10 mouse cellular contexts compared by ENCODE assay signal in genomic region chr13:107804418-107804817, GRCm38 (mm10).
DNase-seq lines count a peak whose midpoint lies in the region; ATAC-seq and TF ChIP-seq lines count a peak whose summit lies in the region.
"Had no signal": no experiment of that assay in that cellular context is flagged by ENCODE, and none has a peak within 500 bp of the region (broad histone marks: within the 10 kb centered on the region; RNA-seq: fewer than 3 reads in every experiment).

No protein-coding gene starts in this region.

- H3K4me2 ChIP-seq in heart, postnatal 0 days (ENCODE audit: low read depth, low read length): no peak overlapping the region
- H3K4me2 ChIP-seq in lung, postnatal 0 days (replicated peaks; ENCODE audit: low read depth, low read length): no peak overlapping the region
- H3K4me2 ChIP-seq in hindbrain, embryonic 13.5 days: no peak overlapping the region

- no peaks in the 10 kb centered on the region for H3K4me1 ChIP-seq in heart, postnatal 0 days (ENCODE audit: control insufficient read depth, insufficient read depth)
- peaks cover 4% of the 10 kb centered on the region; the same call in 1 of the 2 replicates for H3K4me1 ChIP-seq in lung, postnatal 0 days (ENCODE audit: insufficient read depth, low read depth, low read length)
- H3K4me1 ChIP-seq in cortical plate, adult 2 months (ENCODE audit: control insufficient read depth, insufficient read depth, low read length): peaks cover 9% of the 10 kb centered on the region; the same call in 1 of the 2 replicates
- peaks cover 36% of the 10 kb centered on the region for H3K4me1 ChIP-seq in hindbrain, embryonic 13.5 days (replicated peaks)

- no peaks in the 10 kb centered on the region for H3K36me3 ChIP-seq in heart, postnatal 0 days (replicated peaks; ENCODE audit: control insufficient read depth, insufficient read depth, low read length)
- H3K36me3 ChIP-seq in lung, postnatal 0 days (ENCODE audit: insufficient read depth, low read length): no peaks in the 10 kb centered on the region
- 0 out of 2 replicates have a peak, but pooled peaks cover 6% of the 10 kb centered on the region for H3K36me3 ChIP-seq in hindbrain, embryonic 13.5 days

- TF ChIP-seq POLR2A in cortical plate, adult 2 months (IDR thresholded peaks at IDR 0.05; ENCODE audit: extremely low read depth, insufficient read depth, low read length): no peak

- no peak overlapping the region for H3K9ac ChIP-seq in heart, postnatal 0 days (replicated peaks; ENCODE audit: low read depth, low read length)
- H3K9ac ChIP-seq in lung, postnatal 0 days (replicated peaks; ENCODE audit: low read depth): no peak overlapping the region
- H3K9ac ChIP-seq in hindbrain, embryonic 13.5 days: no peak overlapping the region

- no peak for TF ChIP-seq EP300 in heart, postnatal 0 days (IDR thresholded peaks at IDR 0.05; ENCODE audit: low read depth)
- no peak for TF ChIP-seq EP300 in lung, postnatal 0 days (IDR thresholded peaks at IDR 0.05)

- 94% methylated on average over 1 of the region's 1 CpGs for WGBS in heart, postnatal 0 days
- WGBS in lung, postnatal 0 days: 100% methylated on average over 1 of the region's 1 CpGs
- WGBS in hindbrain, embryonic 13.5 days: 93% methylated on average over 1 of the region's 1 CpGs

- H3K4me3 ChIP-seq in heart, postnatal 0 days (ENCODE audit: low read depth, low read length): no peak overlapping the region
- no peak overlapping the region for H3K4me3 ChIP-seq in lung, postnatal 0 days (ENCODE audit: low read depth, low read length)
- no peak overlapping the region for H3K4me3 ChIP-seq in cortical plate, adult 2 months (ENCODE audit: insufficient read depth, low read length)
- no peak overlapping the region for H3K4me3 ChIP-seq in hindbrain, embryonic 13.5 days
- H3K4me3 ChIP-seq: forebrain, embryonic 10.5 days had no signal

- H3K9me3 ChIP-seq in heart, postnatal 0 days (replicated peaks; ENCODE audit: control insufficient read depth, low read length): 0 out of 2 replicates have a peak, but pooled peaks cover 3% of the 10 kb centered on the region
- no peaks in the 10 kb centered on the region for H3K9me3 ChIP-seq in lung, postnatal 0 days (ENCODE audit: low read length)
- H3K9me3 ChIP-seq in hindbrain, embryonic 13.5 days: no peaks in the 10 kb centered on the region
- H3K9me3 ChIP-seq: forebrain, embryonic 10.5 days had no signal

- DNase-seq in heart, postnatal 0 days (ENCODE audit: low spot score): no peak
- no peak for DNase-seq in heart, adult 8-10 months (ENCODE audit: low spot score)
- no peak for DNase-seq in lung, postnatal 0 days (ENCODE audit: low spot score)
- DNase-seq in lung, adult 18-20 months: no peak
- peak; percentile 36 for DNase-seq in ES-CJ7 (ENCODE audit: low read depth, low spot score)
- DNase-seq in urinary bladder, postnatal 10 days (ENCODE audit: low spot score): no peak
- DNase-seq: gastrocnemius, postnatal 25 days had no signal

- TF ChIP-seq CTCF in heart, postnatal 0 days (IDR thresholded peaks at IDR 0.05; ENCODE audit: low read depth): peak; percentile 38
- peak; percentile 53 for TF ChIP-seq CTCF in lung, postnatal 0 days (IDR thresholded peaks at IDR 0.05)
- 0 out of 2 replicates have a peak, but pooled peaks have one; percentile 2 for TF ChIP-seq CTCF in cortical plate, adult 2 months (IDR thresholded peaks at IDR 0.05; ENCODE audit: extremely low read depth, insufficient read depth, low read length)

- H3K27me3 ChIP-seq in heart, postnatal 0 days (ENCODE audit: control insufficient read depth, insufficient read depth, low read length): no peaks in the 10 kb centered on the region
- H3K27me3 ChIP-seq in lung, postnatal 0 days (replicated peaks; ENCODE audit: insufficient read depth, low read length): no peaks in the 10 kb centered on the region
- H3K27me3 ChIP-seq in hindbrain, embryonic 13.5 days: no peaks in the 10 kb centered on the region

- ATAC-seq in heart, postnatal 0 days (ENCODE audit: insufficient read depth, low read depth): no peak
- no peak for ATAC-seq in lung, postnatal 0 days
- ATAC-seq in hindbrain, embryonic 13.5 days (ENCODE audit: low FRiP score): no peak

- H3K27ac ChIP-seq in heart, postnatal 0 days (ENCODE audit: low read depth): no peak overlapping the region
- no peak overlapping the region for H3K27ac ChIP-seq in lung, postnatal 0 days (ENCODE audit: low read length)
- no peak overlapping the region for H3K27ac ChIP-seq in cortical plate, adult 2 months (ENCODE audit: insufficient read depth, low read length)
- H3K27ac ChIP-seq in hindbrain, embryonic 13.5 days: no peak overlapping the region
- H3K27ac ChIP-seq: forebrain, embryonic 10.5 days had no signal

Comparison
In these comparisons a context has a peak if more than half of its experiments do, and no peak if none do; other contexts are left out.
1. CTCF ChIP-seq: peak in every context shown above with its lines; median percentile 53 in lung, postnatal 0 days; 38 in heart, postnatal 0 days; 2 in cortical plate, adult 2 months.